Mouse (Mus musculus) embryonic fibroblast, embryonic 13.5 days (primary cell): ENCODE measurements around the gene Apol9b. TPM values are rescaled to one million over a fixed set of nuclear protein-coding genes. Genes with fewer than 3 reads are reported as not detected.
A peak's percentile ranks its signal among the peaks of the same experiment; 100 is the strongest.

Experiments
- H3K27ac ChIP-seq: 2 replicates; pipeline ENCODE4 v1.5.1; 2012; ENCODE audit warnings: low read length, control low read depth, inconsistent platforms; ENCODE audit not compliant: insufficient read depth
- H3K4me1 ChIP-seq: 2 replicates; pipeline ENCODE4 v1.6.1; 2011; ENCODE audit warnings: low read length; ENCODE audit not compliant: control insufficient read depth, insufficient read depth
- H3K4me3 ChIP-seq: 2 replicates; pipeline ENCODE4 v1.5.1; 2011; ENCODE audit warnings: mild to moderate bottlenecking, control low read depth, low read length; ENCODE audit not compliant: insufficient read depth
- CTCF ChIP-seq: IDR thresholded peaks from 2 replicates; pipeline ENCODE4 v1.5.1; 2011; ENCODE audit warnings: mild to moderate bottlenecking, control low read depth, low read length, moderate library complexity, borderline replicate concordance; ENCODE audit not compliant: insufficient read depth
- POLR2A ChIP-seq: IDR thresholded peaks from 2 replicates; pipeline ENCODE4 v1.6.1; 2011; ENCODE audit warnings: low read depth, mild to moderate bottlenecking, control low read depth, low read length, moderate library complexity
- polyA plus RNA-seq: library from polyadenylated mRNA; stranded (reverse); fragments of >200 nt; gene quantifications from 2 replicates; pipeline ENCODE4 v1.2.4, GENCODE M21; 2011; ENCODE audit warnings: low read depth; ENCODE audit not compliant: missing spikeins, insufficient read length

The Apol9b gene
- polyA plus RNA-seq, 1 experiment: 0.46 TPM

GRCm38 (mm10) chr15:77748414-77748813 lies 19.6 kb downstream of the Apol9b start:
- Histone ChIP-seq H3K27ac (no peak overlapping the region), H3K4me1 (no peaks in the 10 kb centered on the region), H3K4me3 (no peak overlapping the region)
- TF ChIP-seq CTCF (no peak), POLR2A (no peak)

GRCm38 (mm10) chr15:77749717-77750116 lies 20.9 kb downstream of the Apol9b start:
- TF ChIP-seq CTCF (no peak), POLR2A (no peak)
- Histone ChIP-seq H3K4me3 (no peak overlapping the region), H3K27ac (no peak overlapping the region), H3K4me1 (no peaks in the 10 kb centered on the region)

- TF ChIP-seq POLR2A: no peak
- TF ChIP-seq CTCF: peak; percentile 47; the same call in 1 of the 2 replicates
- Histone ChIP-seq H3K4me3 (no peak overlapping the region), H3K27ac (no peak overlapping the region), H3K4me1 (no peaks in the 10 kb centered on the region)
Observed at GRCm38 (mm10) chr15:77750461-77750860, 21.6 kb downstream of the Apol9b start.

DNA sequence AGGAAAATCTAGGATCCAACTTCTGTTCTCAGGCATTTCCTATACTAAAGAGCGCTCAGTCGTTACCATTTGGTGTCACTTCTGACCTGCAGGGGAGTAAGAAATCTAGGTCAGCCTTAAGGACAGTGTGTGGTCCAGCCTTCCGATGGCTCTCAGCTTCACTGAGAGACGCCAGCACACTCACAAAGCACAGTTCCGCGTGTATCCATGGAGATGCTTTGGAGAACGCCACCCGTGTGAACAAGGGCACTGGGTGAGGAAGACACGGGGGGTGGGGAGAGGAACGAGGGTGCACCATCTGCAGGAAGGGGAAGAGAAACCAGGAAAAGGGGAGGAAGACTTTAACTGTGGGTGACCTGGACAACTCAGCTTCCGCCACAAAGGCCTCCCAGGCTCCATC lies 23.6 kb downstream of the Apol9b start:
- Histone ChIP-seq H3K4me3 (no peak overlapping the region), H3K27ac (no peak overlapping the region), H3K4me1 (no peaks in the 10 kb centered on the region)
- TF ChIP-seq POLR2A (no peak), CTCF (no peak)

DNA sequence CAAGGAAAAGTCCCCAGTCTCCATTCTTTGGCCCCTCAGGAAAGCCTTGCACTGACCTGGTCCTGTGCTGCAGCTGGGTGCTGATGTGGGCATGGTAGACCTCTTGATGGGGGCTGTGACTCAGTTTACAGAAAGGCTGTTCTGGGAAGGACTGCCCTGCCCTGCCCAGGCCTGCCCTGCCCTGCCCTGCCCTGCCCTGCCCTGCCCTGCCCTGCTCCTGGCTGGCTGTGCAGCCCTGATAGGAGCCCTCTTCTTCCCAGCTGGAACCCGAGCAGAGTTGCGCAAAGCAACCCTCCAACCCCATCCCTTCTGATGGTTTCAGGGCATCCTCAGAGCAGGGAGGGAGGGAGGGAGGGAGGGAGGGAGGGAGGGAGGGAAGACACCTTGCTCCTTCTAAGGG lies 26.3 kb downstream of the Apol9b start:
- no peak for TF ChIP-seq CTCF
- no peak for TF ChIP-seq POLR2A
- H3K4me3 ChIP-seq: no peak overlapping the region
- no peak overlapping the region for H3K27ac ChIP-seq
- no peaks in the 10 kb centered on the region for H3K4me1 ChIP-seq

DNA sequence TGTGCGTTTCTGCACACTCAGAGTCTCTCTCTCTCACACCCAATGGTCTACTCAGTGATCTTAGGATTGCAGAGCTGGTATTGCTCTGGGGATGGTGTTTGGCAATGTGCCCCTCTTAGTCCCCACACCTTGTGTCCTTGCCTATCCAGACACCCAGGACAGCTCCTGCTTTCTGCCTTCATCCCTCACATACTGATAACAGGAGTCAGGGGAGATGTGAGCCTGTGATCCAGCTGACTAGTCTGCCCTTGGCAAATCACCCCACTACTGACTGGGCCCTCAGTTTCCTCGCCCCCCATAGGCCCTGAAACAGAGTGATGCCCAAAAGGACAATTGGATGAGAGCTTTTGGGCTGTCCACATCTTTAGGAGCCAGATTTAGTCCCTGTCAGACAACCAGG lies 27.2 kb downstream of the Apol9b start:
- TF ChIP-seq POLR2A (no peak), CTCF (no peak)
- no peak overlapping the region for H3K27ac ChIP-seq
- H3K4me1 ChIP-seq: no peaks in the 10 kb centered on the region
- H3K4me3 ChIP-seq: no peak overlapping the region

- Histone ChIP-seq H3K4me3 (no peak within 1 kb of the TSS), H3K4me1 (no peaks in the 10 kb centered on the region), H3K27ac (no peak within 1 kb of the TSS)
- no peak for TF ChIP-seq POLR2A
- TF ChIP-seq CTCF: peak; percentile 94
Observed at GRCm38 (mm10) chr15:77756848-77757247, 28.0 kb downstream of the Apol9b start, which contains the start of gene Apol8. Apol8 (minus strand) TSS chr15:77757003.

- TF ChIP-seq POLR2A (no peak), CTCF (no peak)
- no peak overlapping the region for H3K4me3 ChIP-seq
Observed at GRCm38 (mm10) chr15:77757586-77758226, 28.9 kb downstream of the Apol9b start.

GRCm38 (mm10) chr15:77760037-77760436 lies 31.2 kb downstream of the Apol9b start:
- TF ChIP-seq POLR2A (no peak), CTCF (no peak)
- Histone ChIP-seq H3K4me3 (no peak overlapping the region), H3K4me1 (no peaks in the 10 kb centered on the region)

More at GRCm38 (mm10) chr15:77757586-77758226, 28.9 kb downstream of the Apol9b start:
- no peaks in the 10 kb centered on the region for H3K4me1 ChIP-seq
- H3K27ac ChIP-seq: no peak overlapping the region

DNA sequence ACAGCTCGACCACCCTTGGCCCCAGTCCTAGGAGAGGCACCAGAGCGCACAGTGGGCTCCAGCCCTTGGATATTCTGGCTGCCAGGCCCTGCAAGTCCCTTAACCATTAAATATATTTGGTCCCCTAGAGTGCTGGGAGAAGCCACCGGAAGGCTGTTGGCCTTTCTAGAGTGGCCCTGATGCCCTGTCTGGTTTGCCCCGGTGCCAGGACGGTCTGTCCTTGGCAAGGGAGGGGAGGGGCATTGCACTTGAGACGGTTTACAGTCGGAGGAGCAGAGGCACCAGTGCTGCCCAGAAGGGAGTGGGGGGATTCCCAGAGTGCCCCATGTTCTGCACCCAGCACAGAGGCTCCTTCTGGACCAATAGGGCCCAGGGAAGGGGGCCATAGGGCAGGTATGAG lies 32.2 kb downstream of the Apol9b start:
- no peak overlapping the region for H3K27ac ChIP-seq
- H3K4me1 ChIP-seq: no peaks in the 10 kb centered on the region
- no peak overlapping the region for H3K4me3 ChIP-seq
- TF ChIP-seq CTCF (no peak), POLR2A (no peak)

More at GRCm38 (mm10) chr15:77760037-77760436, 31.2 kb downstream of the Apol9b start:
- no peak overlapping the region for H3K27ac ChIP-seq

GRCm38 (mm10) chr15:77761561-77762380 lies 32.9 kb downstream of the Apol9b start:
- H3K27ac ChIP-seq: no peak overlapping the region
- no peaks in the 10 kb centered on the region for H3K4me1 ChIP-seq
- H3K4me3 ChIP-seq: no peak overlapping the region
- TF ChIP-seq POLR2A (no peak), CTCF (peak; percentile 73; the same call in 1 of the 2 replicates)
